Mouse (Mus musculus): ENCODE measurements around the gene Tagln. TPM values are rescaled to one million over a fixed set of nuclear protein-coding genes. Genes with fewer than 3 reads are reported as not detected.

The Tagln gene
- polyA plus RNA-seq, 1 experiment, result 17.2 TPM

- H3K4me1 ChIP-seq (ENCODE audit: control insufficient read depth, insufficient read depth, insufficient read length, low read length), result peaks cover 4% of the 10 kb centered on the region; the same call in 1 of the 2 replicates
- H3K27ac ChIP-seq (replicated peaks; ENCODE audit: low read depth, low read length), result no peak overlapping the region
- no peak overlapping the region; the same call in 1 of the 2 replicates for H3K4me3 ChIP-seq (ENCODE audit: insufficient read depth, low read depth, low read length)
Measured at GRCm38 (mm10) chr9:45905196-45905595, 30.7 kb downstream of the Tagln start.

DNA sequence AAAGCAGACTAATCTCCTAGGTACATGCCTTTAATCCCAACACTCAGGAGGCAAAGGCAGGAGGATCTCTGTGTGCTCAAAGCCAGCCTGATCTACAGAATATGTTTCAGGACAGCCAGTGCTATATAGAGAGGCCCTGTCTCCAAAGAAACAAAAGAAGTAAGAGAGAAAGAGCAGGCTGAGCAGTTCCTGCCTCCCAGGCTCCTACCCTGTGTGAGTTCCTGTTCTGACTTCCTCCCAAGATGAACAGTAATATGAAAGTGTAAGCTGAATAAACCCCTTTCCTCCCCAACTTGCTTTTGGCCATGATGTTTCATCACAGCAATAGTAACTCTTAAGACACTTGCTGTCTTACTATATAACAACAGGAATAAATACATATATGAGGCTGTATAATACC is 42.2 kb downstream of the Tagln start:
- Histone ChIP-seq H3K27ac (replicated peaks; ENCODE audit: low read depth, low read length) (no peak overlapping the region), H3K4me3 (ENCODE audit: insufficient read depth, low read depth, low read length) (no peak overlapping the region), H3K4me1 (ENCODE audit: control insufficient read depth, insufficient read depth, insufficient read length, low read length) (no peaks in the 10 kb centered on the region)

Other genes starting within 250 kb of the Tagln start
- 4.2 and 7.9 TPM in 2 replicates for gene Cep164, start 107.4 kb downstream of the Tagln start, polyA plus RNA-seq (2012; ENCODE audit: insufficient read depth, insufficient read length, missing spikeins)
- gene Bace1, start 97.5 kb downstream of the Tagln start, polyA plus RNA-seq (2012; ENCODE audit: insufficient read depth, insufficient read length, missing spikeins), result 8.6 and 9.3 TPM in 2 replicates
- 9.5 and 11.6 TPM in 2 replicates for gene Pcsk7, start 29.6 kb downstream of the Tagln start, polyA plus RNA-seq (2012; ENCODE audit: insufficient read depth, insufficient read length, missing spikeins)
- 20.6 and 23.0 TPM in 2 replicates for gene Rnf214, start 29.1 kb downstream of the Tagln start, polyA plus RNA-seq (2012; ENCODE audit: insufficient read depth, insufficient read length, missing spikeins)
- 19.6 and 42.1 TPM in 2 replicates for gene Sidt2, start 19.2 kb upstream of the Tagln start, polyA plus RNA-seq (2012; ENCODE audit: insufficient read depth, insufficient read length, missing spikeins)
- 27.8 and 43.8 TPM in 2 replicates for gene Pafah1b2, start 76.6 kb upstream of the Tagln start, polyA plus RNA-seq (2012; ENCODE audit: insufficient read depth, insufficient read length, missing spikeins)
- gene Sik3, start 76.8 kb upstream of the Tagln start, polyA plus RNA-seq (2012; ENCODE audit: insufficient read depth, insufficient read length, missing spikeins), result 14.9 and 16.1 TPM in 2 replicates